Mouse (Mus musculus): ENCODE data around the gene Tcp11l2.

Gene Tcp11l2

GRCm38 (mm10) chr10:84654029-84654428 is 77.6 kb downstream of the Tcp11l2 start:
- no peak for DNase-seq (ENCODE audit: low read depth, low spot score)

GRCm38 (mm10) chr10:84654731-84655130 is 78.3 kb downstream of the Tcp11l2 start:
- no peak for DNase-seq (ENCODE audit: low read depth, low spot score)

- DNase-seq (ENCODE audit: low read depth, low spot score), result no peak
These were observed 80.2 kb downstream of the Tcp11l2 start for GRCm38 (mm10) chr10:84656618-84657017.

GRCm38 (mm10) chr10:84657437-84658087 is 81.1 kb downstream of the Tcp11l2 start:
- DNase-seq (ENCODE audit: low read depth, low spot score), result no peak

- no peak for DNase-seq (ENCODE audit: low read depth, low spot score)
These were observed 81.8 kb downstream of the Tcp11l2 start for GRCm38 (mm10) chr10:84658088-84658848.

- DNase-seq (ENCODE audit: low read depth, low spot score), result no peak
These were observed 82.9 kb downstream of the Tcp11l2 start for GRCm38 (mm10) chr10:84659281-84659680.

- DNase-seq (ENCODE audit: low read depth, low spot score), result no peak
These were observed 85.7 kb downstream of the Tcp11l2 start for GRCm38 (mm10) chr10:84662138-84662537.

All from embryo, embryonic 11.5 days (tissue).